Mouse (Mus musculus) spleen, postnatal 4 days (tissue): ENCODE measurements around the gene Ikzf4.

ENCODE experiments used
- DNase-seq, 2 experiments: peaks; one replicate each; pipeline ENCODE4 v3.0.0; 2022; ENCODE audit warnings: low spot score in 2 of 2

Ikzf4 gene

DNA sequence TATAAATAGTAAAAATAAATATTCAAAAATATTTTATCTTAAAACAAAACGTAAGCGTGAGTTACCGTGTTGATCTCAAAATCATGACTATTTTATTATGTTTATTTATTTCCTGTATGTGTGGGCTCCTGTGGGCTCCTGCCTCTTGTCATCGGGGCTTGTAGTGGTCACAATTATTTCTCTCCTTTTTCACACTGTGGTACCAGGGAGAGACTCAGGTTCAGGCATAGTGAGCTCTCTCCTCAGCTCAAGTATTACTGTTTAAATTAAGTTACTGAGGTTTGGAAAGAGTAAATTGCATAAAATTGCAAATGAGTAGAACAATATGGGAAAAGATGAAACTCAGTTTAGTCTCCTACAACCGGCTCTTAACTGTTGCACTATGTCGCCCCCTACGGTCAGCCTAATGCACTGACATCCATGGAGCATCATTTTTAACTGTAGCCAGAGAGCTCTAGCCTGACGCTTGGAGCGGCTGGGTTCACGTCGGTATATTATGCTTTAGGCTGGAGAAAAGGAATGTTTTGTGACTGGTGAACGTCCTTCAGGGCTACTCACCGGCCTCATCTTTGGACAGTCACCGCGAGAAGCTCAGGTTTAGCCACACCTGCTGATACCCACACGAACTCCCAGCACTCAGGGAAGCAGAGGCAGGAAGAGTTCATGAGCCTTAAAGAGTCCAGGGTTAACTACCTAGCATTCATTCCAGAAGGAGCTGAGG, 33.2 kb downstream of the Ikzf4 start:
- peak; percentile 69 to 91 for DNase-seq

DNA sequence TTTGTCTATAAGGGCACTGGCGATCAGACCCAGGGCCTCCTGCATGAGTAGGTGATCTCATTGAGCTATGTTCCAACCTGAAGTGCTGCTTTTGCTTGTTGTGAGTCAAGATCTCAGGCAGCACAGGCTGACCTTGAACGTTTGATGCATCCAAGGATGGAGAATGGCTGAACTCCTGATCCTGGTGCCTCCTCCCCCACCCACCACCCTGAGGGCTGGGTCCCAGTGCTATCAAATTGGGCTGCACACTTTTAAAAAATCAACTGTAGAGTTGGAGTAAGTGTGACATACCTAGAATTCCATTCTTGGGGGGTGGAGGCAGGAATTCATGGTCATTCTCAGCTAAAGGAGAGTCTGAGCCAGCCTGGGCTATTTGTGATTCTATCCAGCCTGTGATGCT, 39.3 kb downstream of the Ikzf4 start:
- no peak for DNase-seq

DNA sequence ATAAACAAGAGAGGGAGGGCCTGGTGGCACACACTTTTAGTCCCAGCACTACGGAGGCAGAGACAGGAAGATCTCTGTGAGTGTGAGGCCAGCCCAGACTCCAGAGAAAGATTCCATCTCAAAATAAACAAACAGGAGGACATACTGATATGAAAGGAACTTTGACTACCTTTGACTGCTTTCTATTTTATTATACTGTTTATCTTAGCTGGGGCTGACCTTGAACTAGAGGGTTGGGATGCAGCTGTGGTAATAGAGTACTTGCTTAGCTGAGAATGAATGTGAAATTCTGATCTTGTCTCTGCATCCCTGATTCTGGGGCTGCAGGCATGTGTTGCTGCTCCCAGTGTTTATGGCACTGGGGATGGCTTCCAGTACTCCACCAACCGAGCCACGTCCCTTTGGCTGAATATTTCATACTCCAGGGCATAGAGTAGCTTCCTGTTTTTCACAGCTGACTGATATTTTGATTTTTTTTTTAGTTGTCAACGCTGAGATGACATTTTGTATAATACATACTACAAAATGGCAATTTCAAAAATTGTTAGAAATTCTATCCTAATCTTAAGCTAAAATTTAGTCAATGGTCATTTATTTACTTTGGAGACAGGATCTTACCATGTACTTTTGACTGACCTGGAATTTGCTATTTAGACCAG, 43.2 kb downstream of the Ikzf4 start:
- no peak for DNase-seq

DNA sequence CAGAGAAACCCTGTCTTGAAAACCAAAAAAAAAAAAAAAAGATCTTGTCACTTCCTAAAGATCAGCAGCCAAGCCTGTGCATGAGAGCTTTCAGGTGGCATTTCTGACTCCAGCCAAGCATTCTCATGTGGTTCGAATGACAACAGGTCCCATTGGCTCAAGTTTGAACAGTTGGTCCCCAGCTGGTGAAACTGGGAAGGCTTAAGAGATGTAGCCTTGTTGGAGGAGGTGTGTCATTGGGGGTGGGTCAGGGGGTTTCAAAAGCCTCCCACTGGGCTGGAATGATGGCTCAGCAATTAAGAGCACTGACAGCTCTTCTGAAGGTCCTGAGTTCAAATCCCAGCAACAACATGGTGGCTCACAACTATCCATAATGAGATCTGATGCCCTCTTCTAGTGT, 44.3 kb downstream of the Ikzf4 start:
- no peak for DNase-seq

DNA sequence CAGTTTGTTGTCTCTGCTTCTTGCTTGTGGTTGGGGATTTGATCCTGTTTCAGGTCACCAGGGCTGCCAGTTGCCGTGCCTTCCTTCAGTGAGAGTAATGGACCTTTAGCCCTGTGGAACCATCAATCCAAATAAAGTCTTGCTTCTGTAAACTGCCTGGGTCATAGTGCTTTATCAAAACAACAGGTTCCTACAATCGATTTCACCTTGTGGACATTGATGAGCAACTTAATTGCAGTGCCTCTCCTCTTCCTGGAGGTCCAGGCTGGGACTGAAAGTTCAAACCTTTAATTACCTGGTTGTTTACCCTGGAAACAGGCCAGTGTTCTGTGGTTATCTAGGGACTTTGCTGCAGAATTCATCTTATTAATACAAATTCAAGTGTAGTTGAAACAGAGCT, 47.3 kb downstream of the Ikzf4 start:
- no peak for DNase-seq

DNA sequence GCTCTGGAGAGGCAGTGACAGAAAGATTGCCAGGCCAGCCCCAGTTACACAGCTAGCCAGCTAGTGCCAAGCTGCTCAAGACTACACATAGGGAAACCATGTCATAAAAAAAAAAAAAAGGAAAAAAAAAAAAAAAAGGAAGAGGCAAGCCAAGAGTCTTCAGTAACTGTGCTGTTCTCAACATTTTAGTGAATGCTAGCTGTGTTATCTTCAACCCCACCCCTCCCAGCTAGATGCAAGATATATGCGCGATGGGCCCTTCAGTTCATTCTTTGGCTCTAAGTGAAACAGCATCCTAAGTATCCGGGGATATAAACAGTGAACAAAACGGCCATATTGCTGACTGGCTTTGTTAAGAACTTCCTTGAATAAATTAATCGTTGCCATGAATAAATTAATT, 53.0 kb downstream of the Ikzf4 start:
- no peak for DNase-seq

DNA sequence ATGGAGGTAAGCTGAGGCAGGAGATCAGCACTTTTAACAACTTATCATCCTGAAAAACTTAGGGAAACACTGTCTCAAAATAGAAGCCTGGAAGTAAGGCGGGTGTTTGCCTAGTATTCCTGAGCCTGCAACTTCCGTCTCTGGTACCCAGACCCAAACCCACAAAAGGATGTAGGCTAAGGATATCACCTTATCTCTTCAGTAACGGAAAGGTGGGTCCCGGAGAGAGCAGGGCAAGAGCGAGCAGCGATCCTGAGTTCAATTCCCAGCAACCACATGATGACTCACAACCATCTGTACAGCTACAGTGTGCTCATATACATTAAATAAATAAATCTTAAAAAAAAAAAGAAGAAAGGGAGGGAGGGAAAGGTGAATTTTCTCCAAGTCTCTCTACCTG, 54.4 kb downstream of the Ikzf4 start:
- DNase-seq, result no peak

DNA sequence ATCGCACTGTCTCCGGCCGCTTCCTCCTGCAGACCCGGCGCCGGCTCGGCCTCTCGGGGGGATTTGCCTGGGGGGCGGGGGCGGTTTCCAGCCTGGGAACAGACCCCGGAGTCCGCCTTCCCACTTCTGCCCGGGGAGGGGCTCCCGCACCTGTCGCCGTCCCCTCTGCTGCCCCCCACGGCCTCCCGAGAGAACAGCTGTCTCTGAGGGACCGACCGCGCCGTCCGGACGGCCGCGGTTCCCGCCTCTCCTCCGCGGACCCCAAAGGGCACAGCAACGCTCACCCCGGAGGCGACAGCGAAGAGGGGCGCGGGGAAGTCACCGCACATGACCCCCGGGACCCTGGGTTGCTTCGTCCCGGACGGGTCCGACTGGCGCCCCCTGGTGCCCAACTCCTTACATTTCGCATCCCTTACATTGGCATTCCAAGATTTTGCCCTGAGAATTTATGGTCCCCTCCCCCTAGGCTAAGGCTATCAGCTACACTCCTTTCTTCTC, 55.5 kb downstream of the Ikzf4 start:
- DNase-seq, result peak; percentile 38 to 83

DNA sequence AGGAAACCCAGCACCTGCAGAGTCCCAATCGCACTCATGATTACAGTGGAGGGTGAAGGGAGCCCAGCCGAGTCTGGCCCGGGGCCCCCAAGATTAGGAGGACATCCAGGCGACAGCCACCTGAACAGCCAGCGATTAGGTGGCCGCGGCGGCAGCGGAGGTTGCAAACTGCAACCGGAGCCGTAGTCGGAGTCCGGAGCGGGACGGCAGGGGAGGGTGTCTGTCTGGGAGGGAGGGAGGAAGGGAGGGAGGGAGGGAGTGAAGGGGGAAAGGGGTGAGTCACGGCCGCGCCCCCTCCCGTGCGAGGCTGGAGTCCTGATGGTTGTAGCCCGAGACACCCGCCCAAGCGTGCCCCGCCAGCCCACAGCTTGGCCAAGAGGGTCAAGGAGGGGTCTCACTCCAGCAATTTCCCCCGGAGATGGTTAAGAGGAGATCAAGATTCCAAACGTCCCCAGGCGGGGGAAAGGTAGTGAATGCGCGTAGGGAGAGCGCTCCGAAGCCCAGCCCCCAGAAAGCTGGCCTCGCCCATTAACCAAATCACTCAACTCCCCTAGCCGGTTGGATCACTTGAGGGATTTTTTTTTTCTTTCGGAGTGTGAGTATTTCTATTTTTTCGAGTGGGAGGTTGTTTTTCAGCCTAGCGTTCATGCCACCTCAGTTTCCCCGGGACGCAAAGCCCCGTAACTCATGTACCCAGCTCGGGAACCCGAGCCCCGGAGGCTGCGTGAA, 56.2 kb downstream of the Ikzf4 start, which contains the start of gene Erbb3:
TSS of gene Erbb3 (minus strand) at position 189 of the 729 bp plus-strand sequence.
- no peak for DNase-seq

DNA sequence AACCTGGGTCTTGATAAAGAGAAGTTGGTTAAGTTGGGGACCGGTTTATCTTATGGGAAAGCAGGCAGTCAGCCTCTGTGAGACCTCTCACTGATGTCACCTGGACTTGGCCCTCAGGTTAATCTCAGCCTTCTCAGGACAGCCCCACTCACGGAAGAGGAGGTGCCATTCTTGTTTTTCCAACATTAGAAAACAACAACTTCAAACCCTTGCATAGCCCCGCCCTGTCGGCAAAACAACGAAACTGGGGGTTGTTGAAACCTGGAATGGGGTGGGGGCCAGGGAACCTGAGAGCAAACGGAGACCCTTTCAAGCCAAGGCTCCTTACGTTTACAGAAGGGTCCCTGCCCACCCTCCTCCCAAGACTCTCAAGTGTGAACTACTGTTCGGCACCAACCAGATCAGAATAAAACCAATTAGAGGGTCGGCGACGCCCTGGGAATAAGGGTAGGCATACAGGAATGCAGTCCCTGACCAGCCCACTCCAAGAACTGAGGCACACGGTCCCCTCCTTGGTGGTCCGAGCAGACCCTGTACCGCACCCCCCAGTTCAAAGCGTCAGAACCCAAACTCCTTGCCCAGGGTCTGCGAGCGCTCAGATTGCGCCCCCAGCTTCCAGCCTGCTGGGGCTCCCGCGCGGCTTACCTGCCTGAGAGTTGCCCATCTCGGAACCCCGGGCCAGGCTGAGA, 56.9 kb downstream of the Ikzf4 start:
- DNase-seq, result no peak

DNA sequence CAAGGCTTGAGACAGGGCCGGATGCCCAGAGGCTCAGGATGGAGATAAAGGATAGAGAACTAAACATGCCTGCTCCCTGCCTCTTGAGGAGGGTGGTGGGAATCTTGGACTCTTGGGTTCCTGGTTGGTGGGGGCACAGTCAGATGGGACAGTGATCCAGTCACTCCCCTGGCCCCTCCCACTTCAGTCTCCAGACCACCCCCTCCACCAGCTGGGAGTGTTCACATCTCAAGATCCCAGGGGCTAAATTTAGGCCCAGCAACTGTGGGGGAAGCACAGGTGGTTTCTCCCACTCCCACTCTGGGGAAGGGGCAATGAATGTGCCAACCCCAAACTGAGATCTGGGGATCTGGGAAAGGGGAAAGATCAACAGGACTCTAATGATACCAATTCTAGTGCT, 57.7 kb downstream of the Ikzf4 start:
- no peak for DNase-seq

DNA sequence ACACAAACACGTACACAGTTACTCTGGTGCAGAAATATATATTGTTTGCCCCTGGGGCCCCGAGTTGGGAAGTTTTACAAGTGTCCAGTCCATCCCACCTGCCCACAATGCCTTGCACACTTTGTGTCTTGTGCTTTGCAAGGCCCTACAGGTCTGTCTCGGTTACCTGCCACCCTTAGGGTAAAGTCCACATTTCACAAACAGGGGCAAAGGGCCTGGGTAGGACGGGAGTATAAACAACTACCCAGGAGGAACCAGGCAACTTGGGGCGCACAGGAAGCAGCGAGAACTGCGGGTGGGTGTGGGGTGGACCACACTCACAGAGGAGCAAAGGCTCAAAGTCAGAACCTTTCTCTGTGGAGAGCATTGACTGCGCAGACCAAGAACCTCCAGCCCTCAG, 58.1 kb downstream of the Ikzf4 start:
- no peak for DNase-seq

DNA sequence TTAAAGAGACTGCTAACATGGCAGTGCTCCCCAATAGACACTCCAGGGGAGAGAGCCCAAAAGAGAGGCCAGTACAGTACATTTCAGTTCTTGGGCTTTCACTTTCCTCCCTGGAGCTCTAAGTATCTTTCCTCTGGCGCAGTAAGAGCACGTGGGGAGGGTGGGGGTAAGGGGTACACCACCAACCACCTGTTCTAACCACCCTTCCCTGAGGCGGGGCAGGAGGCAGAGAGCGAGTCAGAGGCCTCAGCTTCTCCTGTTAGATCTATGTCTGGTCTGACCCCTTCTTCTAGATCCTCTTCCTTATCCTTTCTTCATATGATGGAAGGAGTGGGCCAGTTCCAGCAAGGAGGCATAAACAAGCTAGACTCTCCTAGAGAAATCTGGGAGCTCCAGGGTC, 58.7 kb downstream of the Ikzf4 start:
- no peak for DNase-seq

DNA sequence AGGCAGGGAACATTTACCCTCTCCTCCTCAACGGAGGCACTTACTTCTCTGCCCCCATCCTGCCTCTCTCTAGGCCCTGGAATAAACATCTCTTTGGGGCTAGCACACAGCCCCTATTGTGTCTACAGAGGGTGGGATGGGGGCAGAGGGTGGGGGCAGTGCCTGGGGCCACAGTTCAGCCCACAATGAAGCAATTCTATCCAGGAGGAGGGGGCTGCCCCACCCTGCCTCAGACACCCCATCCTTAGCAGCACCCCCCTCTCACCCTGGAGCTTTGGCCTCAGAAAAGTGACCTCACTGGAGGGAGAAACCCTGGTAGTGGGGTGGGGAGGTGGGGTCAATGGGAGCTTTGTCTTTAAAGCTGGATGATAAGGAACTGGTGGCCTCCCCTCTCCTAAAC, 59.2 kb downstream of the Ikzf4 start:
- DNase-seq, result no peak

DNA sequence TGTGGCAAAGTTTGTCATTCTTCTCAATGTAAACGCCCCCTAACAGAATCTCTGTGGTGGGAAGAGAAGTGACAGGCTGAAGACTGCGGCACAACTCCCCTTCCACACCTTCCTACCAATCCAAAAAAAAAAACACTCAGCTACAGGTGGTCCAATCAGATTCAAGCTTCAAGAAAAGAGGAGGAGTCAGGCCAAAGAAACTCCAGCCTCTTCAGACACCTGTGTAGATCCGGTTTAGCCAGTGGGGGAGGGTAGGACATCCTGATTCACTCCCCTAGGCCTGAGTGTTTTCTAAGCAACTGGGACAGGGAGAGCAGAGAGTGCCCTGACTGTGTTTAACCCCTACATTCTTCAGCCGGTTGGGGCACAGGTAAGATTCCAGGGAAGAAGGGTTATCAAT, 61.4 kb downstream of the Ikzf4 start:
- DNase-seq, result no peak

DNA sequence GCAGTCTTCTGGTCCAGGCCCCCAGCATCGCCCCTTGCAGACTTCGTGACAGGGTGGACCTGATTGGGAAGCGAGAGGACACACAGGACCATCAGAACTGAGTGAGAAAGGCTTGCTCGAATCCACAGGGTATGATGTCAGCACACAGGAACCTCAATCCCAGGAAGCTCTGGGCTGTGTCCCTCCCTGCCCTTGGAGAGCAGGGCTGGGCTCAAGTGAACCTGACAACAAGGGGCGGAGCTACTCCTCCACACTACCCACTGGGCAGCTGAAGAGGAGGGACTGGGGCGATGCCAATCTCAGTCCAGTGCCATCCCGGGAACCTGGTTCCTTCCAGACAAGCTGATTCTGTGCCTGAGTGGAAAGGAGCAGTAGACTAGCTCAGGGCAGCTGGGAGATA, 62.1 kb downstream of the Ikzf4 start:
- no peak for DNase-seq
